Mouse (Mus musculus): Measurements from ENCODE around the gene Gpr21. TPM values are rescaled to one million over a fixed set of nuclear protein-coding genes. Genes with fewer than 3 reads are reported as not detected.

Gene Gpr21
- polyA plus RNA-seq (2017; shearing (Covaris generic)) = 1 to 10 TPM in 1 of 2 experiments, under 1 TPM in 1; 0.69 to 2.4 TPM

GRCm38 (mm10) chr2:37516030-37516710 is at the start of gene Gpr21:
TSS of gene Gpr21 (plus strand) at chr2:37516332.

Other genes with a start within 250 kb of the Gpr21 start
- gene Olfr368, start 189.8 kb upstream of the Gpr21 start, polyA plus RNA-seq (2017; shearing (Covaris generic)) = not detected
- 10 to 100 TPM; 24.0 to 30.8 TPM for gene Pdcl, start 157.0 kb upstream of the Gpr21 start, polyA plus RNA-seq (2017; shearing (Covaris generic))
- gene Rc3h2, start 93.4 kb upstream of the Gpr21 start, polyA plus RNA-seq (2017; shearing (Covaris generic)) = 10 to 100 TPM; 34.9 to 39.5 TPM
- 1 to 10 TPM; 4.2 to 4.3 TPM for gene Zbtb26, start 73.2 kb upstream of the Gpr21 start, polyA plus RNA-seq (2017; shearing (Covaris generic))
- 1 to 10 TPM; 4.8 to 5.0 TPM for gene Zbtb6, start 73.2 kb upstream of the Gpr21 start, polyA plus RNA-seq (2017; shearing (Covaris generic))
- 10 to 100 TPM; 46.3 to 59.1 TPM for gene Rabgap1, start 73.1 kb upstream of the Gpr21 start, polyA plus RNA-seq (2017; shearing (Covaris generic))
- 10 to 100 TPM; 23.8 to 26.7 TPM for gene Strbp, start 187.5 kb downstream of the Gpr21 start, polyA plus RNA-seq (2017; shearing (Covaris generic))